Mouse (Mus musculus) small intestine, adult 2 months (tissue): ENCODE measurements around the gene Ptpro.

Experiments
- CTCF ChIP-seq: fragments of 200-500 bp; IDR thresholded peaks from 2 replicates; pipeline ENCODE4 v1.5.1; 2012; ENCODE audit warnings: low read depth, mild to moderate bottlenecking, control low read depth, inconsistent platforms, low read length, moderate library complexity, mixed read lengths; ENCODE audit not compliant: insufficient replicate concordance, insufficient read length; ENCODE audit errors: extremely low read depth
- POLR2A ChIP-seq: fragments of 200-500 bp; IDR thresholded peaks from 2 replicates; pipeline ENCODE4 v1.6.1; 2012; ENCODE audit warnings: low read depth, mild to moderate bottlenecking, control low read depth, inconsistent platforms, low read length, moderate library complexity

GRCm38 (mm10) chr6:137411901-137412378 is 159.8 kb downstream of the Ptpro start:
- TF ChIP-seq CTCF (no peak), POLR2A (no peak)
